Mouse (Mus musculus) heart, postnatal 4 days (tissue): ENCODE measurements around the gene Mia. TPM values are rescaled to one million over a fixed set of nuclear protein-coding genes. Genes with fewer than 3 reads are reported as not detected.

Experiments
- DNase-seq: peaks from one replicate; pipeline ENCODE4 v3.0.0; 2021
- microRNA-seq, 2 experiments: library from miRNA; unstranded; fragments of <30 nt; microRNA quantifications; one replicate each; pipeline ENCODE4 v1.2.0; 2021 to 2022
- total RNA-seq, 2 experiments: library from RNA; stranded (reverse); gene quantifications; 2 replicates each; pipeline ENCODE4 v1.2.3; 2021

Mia gene
- total RNA-seq, 2 experiments from 2014 or later, result not detected

GRCm38 (mm10) chr7:27159882-27160281 lies 21.1 kb downstream of the Mia start:
- DNase-seq, result peak; percentile 91

- no peak for DNase-seq
Measured at GRCm38 (mm10) chr7:27159256-27159655, 21.7 kb downstream of the Mia start.

GRCm38 (mm10) chr7:27158171-27158570 lies 22.8 kb downstream of the Mia start:
- no peak for DNase-seq

- no peak for DNase-seq
Measured at GRCm38 (mm10) chr7:27156005-27156404, 25.0 kb downstream of the Mia start.

GRCm38 (mm10) chr7:27153205-27153764 lies 27.7 kb downstream of the Mia start, which contains the start of gene Cyp2t4:
TSS of gene Cyp2t4 (plus strand) at chr7:27153714.
- DNase-seq, result peak; percentile 52

GRCm38 (mm10) chr7:27136410-27136996 lies 44.5 kb downstream of the Mia start:
- DNase-seq, result no peak

GRCm38 (mm10) chr7:27133757-27134156 lies 47.2 kb downstream of the Mia start:
- no peak for DNase-seq

- peak; percentile 50 for DNase-seq
Measured at GRCm38 (mm10) chr7:27133156-27133555, 47.8 kb downstream of the Mia start.

GRCm38 (mm10) chr7:27132588-27132987 lies 48.4 kb downstream of the Mia start:
- DNase-seq, result peak; percentile 70

- no peak for DNase-seq
Measured at GRCm38 (mm10) chr7:27131387-27131786, 49.6 kb downstream of the Mia start.

GRCm38 (mm10) chr7:27130521-27131370 lies 50.2 kb downstream of the Mia start:
- no peak for DNase-seq

- no peak for DNase-seq
Measured at GRCm38 (mm10) chr7:27129811-27130210, 51.1 kb downstream of the Mia start.

Small RNA genes within 50 kb of the gene (microRNA-seq; reads per million reads assigned to microRNA genes)
- gene Mir1191 (0 to 0.41 reads per million in 2 experiments), gene Mir3101 (0 to 0.35 reads per million in 2 experiments)

Other genes starting within 250 kb of the Mia start
- not detected for gene Cyp2a22, start 241.8 kb downstream of the Mia start, total RNA-seq
- gene Cyp2a12, start 152.1 kb downstream of the Mia start, total RNA-seq, result not detected
- gene Cyp2f2, start 61.2 kb downstream of the Mia start, total RNA-seq, result not detected
- gene Cyp2t4, start 27.4 kb downstream of the Mia start, total RNA-seq, result not detected
- 10 to 100 TPM; 57.0 to 59.0 TPM for gene Egln2, start 14.4 kb downstream of the Mia start, total RNA-seq
- 10 to 100 TPM; 24.7 to 27.8 TPM for gene Rab4b, start 2.3 kb downstream of the Mia start, total RNA-seq
- not detected for gene Gm21983, start 71 bp downstream of the Mia start, total RNA-seq
- 10 to 100 TPM; 14.6 to 18.0 TPM for gene BC024978, start 14.6 kb upstream of the Mia start, total RNA-seq
- 10 to 100 TPM; 64.8 to 69.5 TPM for gene Snrpa, start 15.1 kb upstream of the Mia start, total RNA-seq
- gene Itpkc, start 47.5 kb upstream of the Mia start, total RNA-seq, result 1 to 10 TPM; 4.6 to 5.3 TPM
- 10 to 100 TPM; 10.2 to 11.2 TPM for gene Coq8b, start 51.9 kb upstream of the Mia start, total RNA-seq
- gene Numbl, start 77.3 kb upstream of the Mia start, total RNA-seq, result 10 to 100 TPM; 11.5 to 12.1 TPM
- 100 to 1,000 TPM; 238 to 255 TPM for gene Ltbp4, start 156.5 kb upstream of the Mia start, total RNA-seq
- gene Shkbp1, start 174.9 kb upstream of the Mia start, total RNA-seq, result 10 to 100 TPM; 18.4 to 19.8 TPM
- 1 to 10 TPM in 1 of 2 experiments, not detected in 1; 3.7 TPM for gene Gm20479, start 176.3 kb upstream of the Mia start, total RNA-seq